Mouse (Mus musculus) forebrain, postnatal 0 days (tissue): ENCODE measurements around the gene Ccdc73. TPM values are rescaled to one million over a fixed set of nuclear protein-coding genes. Genes with fewer than 3 reads are reported as not detected.

ENCODE experiments used
- ATAC-seq: fragments of 200-750 bp; cut with Nextera tagmentation; 2 replicates; pipeline ENCODE4 v1.8.0; 2017; ENCODE audit warnings: mild to moderate bottlenecking, moderate library complexity
- DNase-seq: peaks from one replicate; pipeline ENCODE4 v3.0.0-alpha.2; 2015
- H3K27ac ChIP-seq: fragments of 300-500 bp; sonication (generic); 2 replicates; pipeline ENCODE4 v1.5.1; 2014; ENCODE audit warnings: low read depth, mild to moderate bottlenecking, antibody characterized with exemption, low read length, moderate library complexity, mixed read lengths
- H3K27me3 ChIP-seq: fragments of 300-500 bp; sonication (generic); 2 replicates; pipeline ENCODE4 v1.6.1; 2014; ENCODE audit warnings: mild to moderate bottlenecking, low read length, mixed read lengths; ENCODE audit not compliant: insufficient read depth
- H3K36me3 ChIP-seq: fragments of 300-500 bp; sonication (generic); 2 replicates; pipeline ENCODE4 v1.6.1; 2014; ENCODE audit warnings: mild to moderate bottlenecking, moderate library complexity; ENCODE audit not compliant: insufficient read depth
- H3K4me1 ChIP-seq: fragments of 300-500 bp; sonication (generic); 2 replicates; pipeline ENCODE4 v1.6.1; 2014; ENCODE audit warnings: antibody characterized with exemption; ENCODE audit not compliant: insufficient read depth
- H3K4me2 ChIP-seq: fragments of 300-500 bp; sonication (generic); 2 replicates; pipeline ENCODE4 v1.6.1; 2014; ENCODE audit warnings: low read depth, mild to moderate bottlenecking, moderate library complexity
- H3K4me3 ChIP-seq: fragments of 300-500 bp; sonication (generic); 2 replicates; pipeline ENCODE4 v1.5.1; 2014; ENCODE audit warnings: low read depth, low read length, mixed read lengths
- H3K9ac ChIP-seq: fragments of 300-500 bp; sonication (generic); 2 replicates; pipeline ENCODE4 v1.6.1; 2014; ENCODE audit warnings: mild to moderate bottlenecking
- H3K9me3 ChIP-seq: fragments of 300-500 bp; sonication (generic); 2 replicates; pipeline ENCODE4 v1.6.1; 2016; ENCODE audit warnings: low read length
- CTCF ChIP-seq: sonication (generic); IDR thresholded peaks from 2 replicates; pipeline ENCODE4 v1.5.1; 2016; ENCODE audit warnings: antibody characterized with exemption, control low read depth, low read depth
- WGBS: fragments of 180-500 bp; shearing (Covaris S2); extraction: QIAGEN DNeasy Blood & Tissue Kit; methylation state at CpG from one replicate; pipeline ENCODE4 v1.1.7; 2014; 5-methylcytosine and 5-hydroxymethylcytosine counted together
- polyA plus RNA-seq: library from polyadenylated mRNA; unstranded; fragments of >200 nt; fragmentation: Nextera tagmentation; extraction: Ambion mirVana; gene quantifications from 2 replicates; pipeline ENCODE4 v1.2.1, GENCODE M21; 2015
- total RNA-seq: library from RNA; depleted of rRNA; stranded (reverse); fragments of >200 nt; gene quantifications from 2 replicates; pipeline ENCODE4 v1.2.3, GENCODE M21; 2014

The Ccdc73 gene
- total and polyA plus RNA-seq, 2 experiments from 2014 or later = 3.9 TPM; not detected in 1

DNA sequence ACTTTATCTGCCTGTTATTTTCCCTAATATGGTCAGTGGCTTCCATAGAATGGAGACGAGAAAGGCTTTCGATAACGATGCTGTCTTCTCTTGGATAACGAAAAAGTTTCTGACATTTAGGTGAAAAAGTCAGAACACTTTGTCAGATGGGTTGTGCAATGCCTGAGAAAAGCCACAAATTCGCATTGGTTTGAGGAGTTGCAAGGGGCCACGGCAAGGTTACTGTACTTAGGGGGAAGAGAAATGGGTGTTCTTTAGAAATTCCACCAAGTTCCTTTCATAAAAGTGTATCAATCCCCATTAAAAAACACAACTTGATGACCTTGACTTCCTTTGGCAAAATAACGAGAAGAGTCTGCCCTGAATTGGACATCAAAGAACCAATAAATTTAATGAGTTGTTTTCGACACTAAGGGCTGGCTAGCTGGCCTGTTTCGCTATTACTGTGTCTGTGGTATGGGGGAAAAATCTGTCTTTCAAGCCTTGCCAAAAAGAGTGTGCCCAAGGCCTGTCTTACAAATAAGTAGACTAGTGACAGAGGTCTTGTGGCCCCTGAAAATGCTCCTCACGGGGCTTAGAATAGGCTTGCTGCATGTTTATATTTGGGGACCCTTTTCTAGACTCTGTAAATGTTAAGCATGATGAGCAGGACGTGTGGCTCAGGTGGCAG lies 168.9 kb downstream of the Ccdc73 start:
- TF ChIP-seq CTCF = no peak
- WGBS = 47% methylated on average over 11 of the region's 11 CpGs
- Histone ChIP-seq H3K27me3 (no peaks in the 10 kb centered on the region), H3K27ac (no peak overlapping the region), H3K4me2 (no peak overlapping the region), H3K4me3 (no peak overlapping the region), H3K9me3 (no peaks in the 10 kb centered on the region), H3K4me1 (no peaks in the 10 kb centered on the region), H3K36me3 (no peaks in the 10 kb centered on the region), H3K9ac (no peak overlapping the region)
- ATAC-seq (no peak), DNase-seq (no peak)

DNA sequence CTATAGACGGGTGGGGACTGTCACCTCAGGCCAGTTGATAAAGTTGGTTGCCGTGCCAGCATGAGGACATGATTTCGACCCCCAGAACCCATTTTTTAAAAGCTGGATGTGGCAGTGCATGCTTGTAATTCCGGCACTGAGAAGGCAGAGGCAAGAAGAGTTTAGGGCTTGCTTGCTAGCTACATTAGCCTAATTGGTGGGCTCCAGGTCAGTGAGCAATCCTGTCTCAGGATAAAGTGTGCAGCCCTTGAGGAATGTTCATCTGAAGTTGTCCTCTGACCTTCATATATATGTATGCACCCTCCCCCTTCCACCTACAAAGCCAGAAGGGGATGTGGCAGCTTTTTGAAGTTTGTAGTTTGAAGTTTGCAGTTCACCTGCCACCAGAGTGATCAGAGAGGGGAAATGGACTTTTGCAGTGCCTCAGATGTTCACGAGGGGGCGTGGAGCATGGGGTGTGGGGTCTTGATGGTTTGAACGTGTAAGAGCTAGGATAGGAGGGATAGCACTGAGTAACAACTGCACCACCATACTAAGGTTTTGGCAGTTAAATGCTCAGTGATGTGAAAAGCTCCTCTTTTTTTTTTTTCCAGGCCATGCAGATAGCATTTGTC lies 170.5 kb downstream of the Ccdc73 start:
- Histone ChIP-seq H3K9me3 (no peaks in the 10 kb centered on the region), H3K36me3 (no peaks in the 10 kb centered on the region), H3K27ac (no peak overlapping the region), H3K4me3 (no peak overlapping the region), H3K27me3 (no peaks in the 10 kb centered on the region), H3K4me1 (no peaks in the 10 kb centered on the region), H3K9ac (no peak overlapping the region), H3K4me2 (no peak overlapping the region)
- 82% methylated on average over 7 of the region's 7 CpGs for WGBS
- DNase-seq = no peak
- no peak for ATAC-seq
- TF ChIP-seq CTCF = no peak

DNA sequence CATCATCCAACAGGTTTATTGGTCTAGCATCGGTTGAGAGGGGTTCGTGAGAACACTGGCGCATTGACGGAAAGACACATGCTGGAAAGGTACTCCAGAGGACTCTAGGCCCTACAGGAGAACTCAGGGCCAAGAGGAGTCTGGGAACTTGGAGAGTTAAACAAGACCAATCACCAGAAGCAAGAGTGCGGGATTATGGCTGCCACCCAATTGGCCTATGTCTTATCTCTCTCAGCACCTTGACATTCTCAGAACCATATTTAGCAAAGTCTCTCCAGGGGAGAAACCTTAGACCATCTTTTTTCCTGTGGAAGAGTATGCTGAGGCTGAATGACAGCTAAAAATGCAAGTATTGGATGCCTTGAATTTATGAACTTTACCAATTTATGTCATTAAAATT lies 171.3 kb downstream of the Ccdc73 start:
- Histone ChIP-seq H3K27me3 (no peaks in the 10 kb centered on the region), H3K4me3 (no peak overlapping the region), H3K9me3 (no peaks in the 10 kb centered on the region), H3K4me1 (no peaks in the 10 kb centered on the region), H3K27ac (no peak overlapping the region), H3K9ac (no peak overlapping the region), H3K4me2 (no peak overlapping the region), H3K36me3 (no peaks in the 10 kb centered on the region)
- TF ChIP-seq CTCF = no peak
- ATAC-seq (no peak), DNase-seq (no peak)
- 95% methylated on average over 5 of the region's 5 CpGs for WGBS

DNA sequence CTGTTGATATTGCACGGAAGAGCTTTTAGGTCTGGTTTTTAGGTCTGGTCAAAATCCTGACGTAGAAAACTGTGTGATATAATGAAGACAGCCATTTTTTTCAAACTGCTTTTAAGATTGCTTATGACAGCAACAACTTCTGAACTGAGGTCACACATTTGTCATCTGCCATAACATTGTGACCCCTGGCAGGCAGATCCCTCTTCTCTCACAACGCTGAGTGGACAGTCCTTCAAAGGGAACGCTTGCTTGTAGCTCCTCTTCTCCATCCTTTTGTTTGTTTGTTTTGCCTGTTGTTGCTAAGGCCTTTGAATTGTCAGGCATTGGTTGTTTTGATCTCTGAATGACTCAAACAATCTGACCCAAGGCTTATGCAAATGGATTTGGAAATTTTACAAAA lies 173.3 kb downstream of the Ccdc73 start:
- H3K4me3 ChIP-seq = no peak overlapping the region
- no peak for DNase-seq
- no peaks in the 10 kb centered on the region for H3K4me1 ChIP-seq
- no peaks in the 10 kb centered on the region for H3K27me3 ChIP-seq
- no peaks in the 10 kb centered on the region for H3K9me3 ChIP-seq
- H3K4me2 ChIP-seq = no peak overlapping the region
- H3K36me3 ChIP-seq = no peaks in the 10 kb centered on the region
- TF ChIP-seq CTCF = no peak
- H3K9ac ChIP-seq = no peak overlapping the region
- WGBS = 81% methylated on average over 4 of the region's 4 CpGs
- ATAC-seq = no peak
- H3K27ac ChIP-seq = no peak overlapping the region

DNA sequence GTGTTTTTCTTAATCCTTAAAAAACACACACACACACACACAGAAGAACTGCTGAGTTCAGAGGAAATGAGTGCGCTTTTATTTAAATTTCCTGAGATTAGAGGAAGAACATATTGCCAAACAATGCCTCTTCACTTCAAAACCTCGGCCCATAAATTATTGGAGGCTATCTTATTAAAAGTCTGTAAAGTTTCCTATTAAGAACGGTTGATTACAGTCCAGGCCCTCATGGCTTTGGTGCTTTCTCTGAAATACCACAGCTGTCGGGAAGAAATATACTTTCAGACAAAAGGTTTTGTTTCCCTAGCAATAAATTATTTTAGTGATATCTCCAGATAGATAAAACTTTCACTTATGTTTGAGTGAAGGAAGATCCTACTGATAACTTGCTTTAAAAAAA lies 175.5 kb downstream of the Ccdc73 start:
- no peaks in the 10 kb centered on the region for H3K36me3 ChIP-seq
- no peak overlapping the region for H3K27ac ChIP-seq
- no peak for TF ChIP-seq CTCF
- no peaks in the 10 kb centered on the region for H3K9me3 ChIP-seq
- no peak overlapping the region for H3K4me3 ChIP-seq
- no peaks in the 10 kb centered on the region for H3K27me3 ChIP-seq
- no peak overlapping the region for H3K4me2 ChIP-seq
- ATAC-seq (no peak), DNase-seq (no peak)
- no peak overlapping the region for H3K9ac ChIP-seq
- WGBS = 58% methylated on average over 4 of the region's 4 CpGs
- no peaks in the 10 kb centered on the region for H3K4me1 ChIP-seq

DNA sequence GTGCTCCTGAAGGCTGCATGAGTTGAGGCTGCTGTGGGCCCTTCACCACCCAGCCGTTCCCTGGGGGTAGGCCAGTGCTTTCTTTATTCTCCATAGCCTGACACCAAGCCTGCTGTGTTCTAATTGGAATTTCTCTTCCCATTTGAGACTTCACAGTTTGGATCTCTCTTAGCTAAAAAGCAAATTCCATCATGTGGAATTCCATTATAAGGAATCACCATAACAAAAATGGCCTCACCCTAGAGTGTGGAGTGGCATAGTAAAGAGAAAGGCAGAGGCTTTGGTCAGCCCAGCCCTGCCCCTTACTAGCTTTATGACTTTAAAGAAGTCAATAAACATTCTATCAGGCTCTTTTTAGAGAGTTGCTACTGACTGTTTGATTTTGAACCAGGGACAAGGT lies 180.7 kb downstream of the Ccdc73 start:
- Histone ChIP-seq H3K4me1 (no peaks in the 10 kb centered on the region), H3K27ac (no peak overlapping the region), H3K9me3 (no peaks in the 10 kb centered on the region), H3K4me2 (no peak overlapping the region), H3K4me3 (no peak overlapping the region), H3K36me3 (no peaks in the 10 kb centered on the region), H3K27me3 (no peaks in the 10 kb centered on the region), H3K9ac (no peak overlapping the region)
- no peak for TF ChIP-seq CTCF
- no peak for ATAC-seq
- no peak for DNase-seq
- 48% methylated on average over 1 of the region's 1 CpGs for WGBS

DNA sequence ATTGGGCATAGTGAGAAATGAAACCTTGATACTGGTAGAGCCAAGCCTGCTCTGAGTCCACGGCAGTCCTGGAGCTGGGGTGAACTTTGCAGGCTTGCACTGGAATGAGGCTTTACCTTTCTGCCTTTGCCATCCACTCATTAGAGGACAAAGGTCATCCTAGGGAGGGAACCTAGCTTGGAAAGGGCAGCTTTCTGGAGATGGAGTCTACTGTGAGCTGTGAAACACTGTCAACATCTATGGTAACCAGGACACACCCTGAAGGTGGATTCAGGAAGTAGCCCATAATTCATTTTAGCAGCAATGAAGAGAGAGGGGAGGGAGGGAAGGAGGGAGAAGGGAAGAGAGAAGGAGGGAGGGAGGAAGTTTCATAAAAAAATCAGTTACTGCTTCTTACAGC lies 187.9 kb downstream of the Ccdc73 start:
- no peaks in the 10 kb centered on the region for H3K4me1 ChIP-seq
- ATAC-seq (no peak), DNase-seq (no peak)
- no peak overlapping the region for H3K4me2 ChIP-seq
- H3K9me3 ChIP-seq = no peaks in the 10 kb centered on the region
- H3K36me3 ChIP-seq = no peaks in the 10 kb centered on the region
- H3K27ac ChIP-seq = no peak overlapping the region
- H3K4me3 ChIP-seq = no peak overlapping the region
- no peak overlapping the region for H3K9ac ChIP-seq
- no peak for TF ChIP-seq CTCF
- no peaks in the 10 kb centered on the region for H3K27me3 ChIP-seq
- WGBS = 67% methylated on average over 1 of the region's 1 CpGs
